Mouse (Mus musculus): ENCODE measurements around the gene Slitrk3.
A peak's percentile ranks its signal among the peaks of the same experiment; 100 is the strongest.
"Not testable (repeated sequence)": the region's sequence is repeated elsewhere in the genome, so short reads cannot be mapped to it uniquely, and the experiment has no call there.

The Slitrk3 gene

GRCm38 (mm10) chr3:73057197-73057811 is at the start of gene Slitrk3:
Gene Slitrk3, minus strand, starts transcription at chr3:73057803.
- DNase-seq (ENCODE audit: extremely low spot score, low read depth, low spot score), result no peak

- DNase-seq (ENCODE audit: extremely low spot score, low read depth, low spot score), result not testable (repeated sequence)
Observed at GRCm38 (mm10) chr3:73094445-73094844, 36.8 kb upstream of the Slitrk3 start.

- DNase-seq (ENCODE audit: extremely low spot score, low read depth, low spot score), result no peak
Observed at GRCm38 (mm10) chr3:73084620-73085019, 27.0 kb upstream of the Slitrk3 start.

DNA sequence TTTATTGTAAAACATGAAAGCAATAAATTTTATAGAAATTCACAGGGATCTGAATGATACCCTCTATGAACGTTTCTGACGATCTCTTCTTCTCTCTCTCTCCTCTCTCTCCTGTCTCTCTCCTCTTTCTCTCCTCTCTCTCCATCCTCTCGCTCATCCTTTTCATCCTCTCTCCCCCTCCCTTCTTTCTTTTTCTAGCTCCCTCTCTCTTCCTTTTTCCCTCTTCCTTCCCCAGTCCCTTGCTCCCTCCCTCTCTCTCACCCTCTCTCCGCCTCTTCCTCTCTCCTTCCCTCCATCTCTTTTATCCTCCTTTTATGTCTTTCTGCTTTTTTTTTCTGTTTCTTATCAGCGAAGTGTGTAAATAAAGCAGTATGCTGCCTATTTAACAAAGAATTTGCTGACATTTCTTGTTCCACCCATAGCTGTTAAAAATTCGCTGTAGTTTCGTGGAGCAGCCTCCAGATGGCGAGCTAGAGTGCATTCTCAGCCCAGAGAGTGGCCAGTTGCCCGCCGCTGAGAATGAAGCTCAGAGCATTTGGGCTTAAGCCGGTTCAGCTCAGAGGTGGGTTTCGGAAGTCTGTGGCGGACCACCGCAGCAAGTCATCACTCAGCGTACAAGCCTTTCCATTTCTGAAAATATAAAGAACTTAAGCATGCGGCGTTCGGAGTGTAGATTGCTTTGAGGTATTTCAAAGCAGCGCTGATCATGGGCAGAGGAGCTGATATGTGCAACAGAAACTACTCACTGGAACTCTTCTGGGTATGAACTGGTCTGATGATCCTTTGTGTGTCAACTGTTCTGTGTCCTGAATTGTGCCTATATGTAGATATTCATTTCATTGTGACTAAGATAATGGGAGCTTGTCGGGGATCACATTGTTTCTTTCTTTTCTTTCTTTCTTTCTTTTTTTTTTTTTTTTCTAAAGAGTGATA is 8.5 kb upstream of the Slitrk3 start:
- DNase-seq (ENCODE audit: extremely low spot score, low read depth, low spot score), result no peak

DNA sequence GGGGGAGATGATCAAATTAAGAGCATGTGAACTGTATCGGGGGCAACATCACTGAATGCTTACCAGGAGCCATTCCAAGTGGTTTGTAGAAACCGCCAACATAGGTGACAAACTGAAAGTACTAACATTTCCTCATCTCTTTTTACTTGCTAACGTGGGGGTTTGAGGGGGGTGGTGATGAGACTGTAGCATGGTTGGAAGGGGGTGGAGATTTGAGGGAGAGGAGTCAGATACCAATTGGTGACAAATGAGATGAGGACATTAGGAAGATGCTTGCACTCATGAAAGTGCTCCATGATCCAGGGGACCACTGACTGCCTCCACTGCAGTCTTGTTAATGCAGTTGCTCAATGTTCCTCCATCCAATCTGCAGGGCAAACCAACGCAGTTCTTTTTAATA is 587 bp upstream of the Slitrk3 start:
- no peak for DNase-seq (ENCODE audit: extremely low spot score, low read depth, low spot score)

GRCm38 (mm10) chr3:73056492-73057196 is 959 bp downstream of the Slitrk3 start:
- DNase-seq (ENCODE audit: extremely low spot score, low read depth, low spot score), result no peak

- no peak for DNase-seq (ENCODE audit: extremely low spot score, low read depth, low spot score)
Observed at GRCm38 (mm10) chr3:73056044-73056438, 1.6 kb downstream of the Slitrk3 start.

DNA sequence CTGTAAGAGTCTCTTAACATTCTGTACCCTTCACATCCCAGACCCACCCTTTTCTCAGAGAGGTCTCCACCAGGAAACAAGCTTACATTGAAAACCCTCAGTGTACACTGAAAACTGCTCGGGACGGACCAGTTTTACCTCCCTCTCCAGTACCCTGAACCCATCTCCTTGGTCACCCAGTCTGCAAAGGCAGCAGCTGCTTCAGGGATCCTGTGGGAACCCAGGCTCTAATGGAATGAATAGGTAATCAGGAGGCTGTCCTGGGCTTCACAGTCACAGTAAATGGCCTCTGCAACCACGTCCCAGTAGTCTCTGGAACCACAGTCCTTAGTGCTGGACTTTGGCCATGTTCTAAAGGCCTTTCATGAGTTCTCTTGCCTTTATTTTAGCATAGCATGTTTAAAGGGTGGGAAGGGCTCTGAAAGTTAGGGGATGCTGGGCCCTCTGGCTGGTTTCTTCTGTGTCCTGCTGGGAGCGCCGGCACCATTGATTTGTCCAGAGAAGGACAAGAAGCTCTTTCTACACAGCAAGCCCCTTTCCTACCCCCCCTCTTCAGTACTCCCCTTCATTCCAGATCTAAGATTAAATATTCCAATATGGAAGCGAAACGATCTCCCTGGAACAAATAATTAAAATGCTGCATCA is 2.1 kb downstream of the Slitrk3 start:
- DNase-seq (ENCODE audit: extremely low spot score, low read depth, low spot score), result no peak

DNA sequence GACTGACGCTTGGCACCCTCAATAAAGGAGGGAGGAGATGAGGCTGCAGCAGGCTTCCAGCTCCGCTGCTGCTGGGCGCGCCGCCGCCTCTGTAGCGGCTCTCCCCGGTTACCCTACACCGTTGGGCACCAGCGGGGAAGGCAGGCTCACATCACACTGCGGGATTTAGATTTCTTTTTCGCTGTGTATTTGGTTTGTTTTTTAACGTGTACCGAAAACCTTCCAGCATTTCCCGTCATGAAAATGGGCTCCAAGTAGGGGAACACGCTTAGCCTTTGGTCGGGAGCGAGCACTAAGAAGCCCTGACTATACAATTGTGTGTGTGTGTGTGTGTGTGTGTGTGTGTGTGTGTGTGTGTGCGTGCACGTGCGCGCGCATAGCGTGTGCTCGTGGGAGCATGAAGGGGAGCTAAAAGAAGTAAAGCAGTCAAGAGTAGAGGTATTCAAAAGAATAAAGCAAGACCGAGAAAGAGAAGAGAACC is 4.1 kb downstream of the Slitrk3 start:
- no peak for DNase-seq (ENCODE audit: extremely low spot score, low read depth, low spot score)

GRCm38 (mm10) chr3:73046248-73046647 is 11.4 kb downstream of the Slitrk3 start:
- DNase-seq (ENCODE audit: extremely low spot score, low read depth, low spot score), result peak; percentile 60

- DNase-seq (ENCODE audit: extremely low spot score, low read depth, low spot score), result no peak
Observed at GRCm38 (mm10) chr3:73042256-73042655, 15.3 kb downstream of the Slitrk3 start.

DNA sequence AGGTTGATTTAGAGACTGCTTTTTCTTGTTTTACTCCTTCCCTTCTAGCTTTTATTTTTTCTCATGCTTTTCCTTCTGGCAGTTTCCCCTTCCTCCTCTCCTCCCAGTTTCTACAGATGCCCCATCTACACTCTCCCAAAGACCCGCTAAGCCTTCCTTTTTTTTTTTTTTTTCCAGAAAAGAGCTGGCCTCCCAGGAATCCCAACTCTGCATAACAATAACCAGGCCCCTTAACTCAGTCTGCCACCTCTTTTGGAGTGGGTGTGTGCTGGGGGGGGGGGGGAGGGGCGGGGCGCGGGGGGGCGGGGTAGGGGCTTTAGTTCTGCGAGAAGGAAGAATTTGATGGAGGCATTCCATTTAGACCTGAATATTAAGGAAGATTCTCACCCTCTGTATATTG is 51.6 kb downstream of the Slitrk3 start:
- DNase-seq (ENCODE audit: extremely low spot score, low read depth, low spot score), result no peak

- no peak for DNase-seq (ENCODE audit: extremely low spot score, low read depth, low spot score)
Observed at GRCm38 (mm10) chr3:73002933-73003696, 54.5 kb downstream of the Slitrk3 start.

DNA sequence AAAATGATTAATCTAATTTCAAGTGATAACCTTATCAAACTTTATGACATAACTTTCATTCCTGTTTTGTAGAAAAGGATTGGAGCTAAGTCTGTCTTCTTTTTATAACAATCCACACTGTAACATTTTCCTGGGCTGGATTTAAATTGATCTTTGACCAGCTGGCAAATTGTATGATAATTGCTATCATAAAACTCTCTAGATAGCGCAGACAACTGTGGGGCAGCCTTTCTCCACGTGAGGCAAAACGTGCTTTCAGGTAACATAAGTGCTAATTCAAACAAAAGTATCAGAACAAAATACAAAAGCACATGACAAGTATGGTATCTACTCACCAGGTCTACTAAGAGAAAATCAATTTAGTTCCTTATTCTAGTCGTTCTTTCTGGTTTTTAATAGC is 60.1 kb downstream of the Slitrk3 start:
- no peak for DNase-seq (ENCODE audit: extremely low spot score, low read depth, low spot score)

All from hindlimb bud, embryonic 11.5 days (tissue).